Mouse (Mus musculus): ENCODE measurements around the gene Eea1. TPM values are rescaled to one million over a fixed set of nuclear protein-coding genes. Genes with fewer than 3 reads are reported as not detected.

Gene Eea1
- total and polyA plus RNA-seq, 3 experiments, result 9.2 to 43.5 (median 10.2) TPM

- Histone ChIP-seq H3K27ac (ENCODE audit: control insufficient read depth, low read depth, low read length) (no peak overlapping the region), H3K27me3 (ENCODE audit: control insufficient read depth in 1 of 2, insufficient read depth in 2 of 2, low read length in 2 of 2) (no peaks in the 10 kb centered on the region), H3K9me3 (replicated peaks; ENCODE audit: insufficient read depth, low read length) (no peaks in the 10 kb centered on the region), H3K9ac (ENCODE audit: control insufficient read depth, low read depth, low read length, poor library complexity, severe bottlenecking) (peak overlapping the region; percentile 59), H3K79me2 (ENCODE audit: control insufficient read depth, insufficient read depth, low read length, poor library complexity) (peaks cover 9% of the 10 kb centered on the region), H3K4me1 (ENCODE audit: control insufficient read depth in 1 of 2, insufficient read depth in 2 of 2, low read length in 2 of 2) (peaks cover 5 to 9% of the 10 kb centered on the region in 2 experiments; a peak in 3 of 4 replicates), H3K36me3 (ENCODE audit: control insufficient read depth in 1 of 2, insufficient read depth in 2 of 2, low read length in 2 of 2) (peaks cover 0 to 13% of the 10 kb centered on the region in 2 experiments; a peak in 3 of 4 replicates), H3K4me3 (ENCODE audit: control insufficient read depth in 1 of 2, insufficient read depth in 1 of 2, low read depth in 2 of 2, low read length in 2 of 2) (peak overlapping the region; percentile 52 to 57)
- DNase-seq (ENCODE audit: low read depth, low spot score), result peak; percentile 68
- TF ChIP-seq CHD2 (IDR thresholded peaks at IDR 0.05; ENCODE audit: low read length) (no peak), ELF1 (IDR thresholded peaks at IDR 0.05; ENCODE audit: low read depth, low read length) (no peak), SIN3A (IDR thresholded peaks at IDR 0.05; ENCODE audit: low read length) (peak; percentile 23; the same call in 1 of the 2 replicates), JUND (IDR thresholded peaks at IDR 0.05; ENCODE audit: low read depth, low read length) (no peak), NRF1 (IDR thresholded peaks at IDR 0.05; ENCODE audit: insufficient read depth, low read depth, low read length, poor library complexity, severe bottlenecking) (no peak), MEF2A (IDR thresholded peaks at IDR 0.05; ENCODE audit: extremely low read depth, insufficient replicate concordance, low read depth, low read length, poor library complexity, severe bottlenecking) (no peak), POLR2A (IDR thresholded peaks at IDR 0.05; ENCODE audit: control insufficient read depth in 1 of 2, insufficient read depth in 1 of 2, low read depth in 1 of 2, low read length in 2 of 2, poor library complexity in 1 of 2) (no peak), RCOR1 (IDR thresholded peaks at IDR 0.05; ENCODE audit: low read depth, low read length) (no peak), TCF12 (IDR thresholded peaks at IDR 0.05; ENCODE audit: low read depth, low read length) (no peak), NELFE (IDR thresholded peaks at IDR 0.05; ENCODE audit: low read depth, low read length) (no peak), ZNF384 (IDR thresholded peaks at IDR 0.05; ENCODE audit: low read depth, low read length) (no peak), ZC3H11A (IDR thresholded peaks at IDR 0.05; ENCODE audit: low read depth, low read length) (no peak), KAT2A (conservative IDR thresholded peaks at IDR 0.05; ENCODE audit: low read depth, low read length) (no peak), HCFC1 (IDR thresholded peaks at IDR 0.05; ENCODE audit: low read depth, low read length) (no peak), E2F4 (IDR thresholded peaks at IDR 0.05; ENCODE audit: borderline replicate concordance, low read depth, low read length) (no peak), GATA1 (IDR thresholded peaks at IDR 0.05; ENCODE audit: low read depth, low read length) (peak; percentile 47; the same call in 1 of the 2 replicates), GABPA (IDR thresholded peaks at IDR 0.05; ENCODE audit: low read depth, low read length) (no peak), RAD21 (IDR thresholded peaks at IDR 0.05; ENCODE audit: low read depth, low read length) (no peak), POLR2AphosphoS2 (IDR thresholded peaks at IDR 0.05; ENCODE audit: low read length) (no peak), TBP (IDR thresholded peaks at IDR 0.05; ENCODE audit: low read depth, low read length) (no peak), EP300 (IDR thresholded peaks at IDR 0.05; ENCODE audit: low read depth in 1 of 2, low read length in 2 of 2) (no peak), ETS1 (IDR thresholded peaks at IDR 0.05; ENCODE audit: low read depth, low read length) (peak; percentile 17; the same call in 1 of the 2 replicates), BHLHE40 (IDR thresholded peaks at IDR 0.05; ENCODE audit: borderline replicate concordance, low read depth, low read length) (no peak), CHD1 (IDR thresholded peaks at IDR 0.05; ENCODE audit: low read depth, low read length) (no peak), MXI1 (IDR thresholded peaks at IDR 0.05; ENCODE audit: low read depth, low read length) (0 out of 2 replicates have a peak, but pooled peaks have one; percentile 23), MAZ (IDR thresholded peaks at IDR 0.05; ENCODE audit: low read depth, low read length) (no peak), CTCF (IDR thresholded peaks at IDR 0.05 in 2 of 3, conservative IDR thresholded peaks at IDR 0.05 in 1 of 3; ENCODE audit: control insufficient read depth in 1 of 3, insufficient read depth in 1 of 3, low read depth in 2 of 3, low read length in 3 of 3, poor library complexity in 1 of 3, severe bottlenecking in 1 of 3) (no peak), MYB (IDR thresholded peaks at IDR 0.05; ENCODE audit: low read depth, low read length) (no peak), TAL1 (IDR thresholded peaks at IDR 0.05; ENCODE audit: low read length) (no peak), SMC3 (IDR thresholded peaks at IDR 0.05; ENCODE audit: low read depth, low read length) (no peak)
Observed at GRCm38 (mm10) chr10:95970744-95971212, 30.3 kb downstream of the Eea1 start.
